Mouse (Mus musculus): ENCODE results near the gene Ghrhr.

GRCm38 (mm10) chr6:55342328-55342727, 33.8 kb upstream of the Ghrhr start:
- TF ChIP-seq POLR2A (IDR thresholded peaks at IDR 0.05; ENCODE audit: low read depth, low read length) (no peak), CTCF (IDR thresholded peaks at IDR 0.05; ENCODE audit: borderline replicate concordance, insufficient read depth, low read length) (no peak)

Data from embryonic fibroblast, embryonic 13.5 days (primary cell).